Mouse (Mus musculus) CD4-positive, CD25-positive, alpha-beta regulatory T cell, adult 2 months (primary cell): ENCODE results near the gene Arl15.

ENCODE experiments used
- DNase-seq: peaks from one replicate; pipeline ENCODE4 v3.0.0-alpha.2; 2012; ENCODE audit warnings: low read depth, low spot score

Gene Arl15

DNA sequence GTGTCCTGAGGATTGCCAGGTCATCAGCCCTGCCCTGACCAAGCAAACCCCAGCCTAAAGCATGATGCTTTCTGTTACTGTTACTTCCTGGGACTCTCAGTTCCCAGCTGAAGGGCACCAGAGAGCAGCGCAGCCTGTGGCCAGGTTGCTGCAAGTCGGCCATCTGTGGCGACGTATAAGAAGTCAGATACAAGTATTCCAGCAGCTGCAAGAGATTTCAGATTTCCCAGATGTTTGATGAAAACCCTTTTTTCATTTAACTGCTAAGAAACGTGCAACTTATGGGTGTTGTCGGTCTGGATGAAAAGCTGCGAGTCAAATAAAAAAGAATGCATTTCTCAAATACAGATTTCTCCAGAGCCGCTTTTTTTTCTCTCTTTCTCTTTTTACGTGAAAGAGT, 345.3 kb downstream of the Arl15 start:
- no peak for DNase-seq

DNA sequence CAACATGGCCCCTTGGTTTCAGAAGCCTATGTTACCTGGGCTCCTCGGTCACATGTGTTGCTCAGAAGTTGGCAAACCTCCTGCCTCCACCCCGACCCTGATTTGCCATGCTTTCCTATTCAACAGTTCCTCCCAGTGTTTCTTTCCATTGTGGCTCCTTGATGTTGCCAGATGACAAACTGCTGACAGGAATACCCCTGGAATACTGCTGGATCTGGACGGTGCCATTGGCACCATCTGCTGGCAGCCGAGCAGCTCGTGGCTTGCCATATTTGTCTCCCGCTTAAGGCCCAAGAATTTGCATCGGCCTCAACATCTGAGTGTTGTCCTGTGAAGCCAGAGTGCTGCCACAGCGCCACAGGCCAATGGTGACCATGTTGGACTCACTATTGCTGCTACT, 348.5 kb downstream of the Arl15 start:
- DNase-seq, result no peak

GRCm38 (mm10) chr13:114143247-114143646, 348.9 kb downstream of the Arl15 start:
- DNase-seq, result no peak

- no peak for DNase-seq
Observed at GRCm38 (mm10) chr13:114144052-114145046, 350.0 kb downstream of the Arl15 start.

DNA sequence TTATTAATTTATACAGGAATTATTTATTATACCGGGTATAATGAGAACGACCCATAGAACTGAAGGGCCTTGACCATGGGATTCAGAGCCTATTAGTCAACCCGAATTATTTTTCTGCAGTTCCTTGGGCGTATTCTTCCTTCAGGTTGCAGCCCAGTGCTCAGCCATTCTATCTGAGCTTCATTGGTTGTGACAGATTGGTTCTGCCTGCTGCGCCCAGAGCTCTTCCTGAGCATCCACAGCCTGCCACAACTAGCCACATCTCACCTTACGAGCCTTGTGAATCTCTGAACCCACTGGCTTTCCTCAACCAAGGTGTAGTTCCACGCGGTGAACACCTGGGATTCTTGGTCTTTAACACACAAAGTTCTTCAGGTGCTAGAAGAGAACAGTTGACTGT, 350.9 kb downstream of the Arl15 start:
- no peak for DNase-seq

DNA sequence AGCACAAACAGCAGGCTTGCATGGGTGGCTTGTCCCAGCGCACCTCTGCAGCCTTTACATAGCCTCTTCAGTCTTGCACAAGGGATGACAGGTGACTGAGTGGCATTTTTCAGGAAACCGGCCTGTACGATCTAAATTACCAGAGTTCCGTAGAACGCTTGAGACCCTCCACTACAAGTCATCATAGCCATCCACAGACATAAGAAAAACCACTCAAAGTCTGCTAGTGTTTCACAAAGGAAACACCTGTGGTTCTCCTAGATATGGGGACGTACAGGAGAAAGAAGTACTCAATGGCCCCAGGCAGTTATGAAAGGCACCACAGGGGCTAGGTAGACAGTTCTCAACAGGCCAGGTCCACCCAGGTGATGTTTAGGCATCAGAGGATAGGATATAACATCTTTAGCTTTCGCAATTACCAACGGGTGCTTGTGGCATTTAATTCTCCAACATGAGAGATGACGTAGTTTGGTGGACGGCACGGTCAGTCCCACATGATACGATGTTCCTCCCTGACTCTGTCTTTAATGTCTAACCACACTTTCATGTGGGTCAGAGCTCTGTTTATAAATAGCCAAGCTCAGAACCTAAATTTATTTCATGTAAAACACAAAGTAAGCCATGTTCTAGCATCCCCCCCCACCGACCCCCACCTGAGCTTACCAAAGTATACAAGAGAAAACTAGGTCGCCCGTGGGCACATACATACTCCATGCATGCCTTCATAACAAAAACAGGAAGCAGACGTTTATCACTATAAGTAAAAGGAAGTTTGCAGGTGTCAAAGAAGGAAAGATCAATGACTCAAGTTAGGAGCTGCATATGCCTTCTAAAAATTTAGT, 356.8 kb downstream of the Arl15 start:
- DNase-seq, result peak; percentile 8

GRCm38 (mm10) chr13:114151698-114152069, 357.4 kb downstream of the Arl15 start:
- DNase-seq, result no peak

GRCm38 (mm10) chr13:114156689-114157088, 362.4 kb downstream of the Arl15 start:
- DNase-seq, result no peak

- no peak for DNase-seq
Observed at GRCm38 (mm10) chr13:114158111-114158730, 363.9 kb downstream of the Arl15 start.

DNA sequence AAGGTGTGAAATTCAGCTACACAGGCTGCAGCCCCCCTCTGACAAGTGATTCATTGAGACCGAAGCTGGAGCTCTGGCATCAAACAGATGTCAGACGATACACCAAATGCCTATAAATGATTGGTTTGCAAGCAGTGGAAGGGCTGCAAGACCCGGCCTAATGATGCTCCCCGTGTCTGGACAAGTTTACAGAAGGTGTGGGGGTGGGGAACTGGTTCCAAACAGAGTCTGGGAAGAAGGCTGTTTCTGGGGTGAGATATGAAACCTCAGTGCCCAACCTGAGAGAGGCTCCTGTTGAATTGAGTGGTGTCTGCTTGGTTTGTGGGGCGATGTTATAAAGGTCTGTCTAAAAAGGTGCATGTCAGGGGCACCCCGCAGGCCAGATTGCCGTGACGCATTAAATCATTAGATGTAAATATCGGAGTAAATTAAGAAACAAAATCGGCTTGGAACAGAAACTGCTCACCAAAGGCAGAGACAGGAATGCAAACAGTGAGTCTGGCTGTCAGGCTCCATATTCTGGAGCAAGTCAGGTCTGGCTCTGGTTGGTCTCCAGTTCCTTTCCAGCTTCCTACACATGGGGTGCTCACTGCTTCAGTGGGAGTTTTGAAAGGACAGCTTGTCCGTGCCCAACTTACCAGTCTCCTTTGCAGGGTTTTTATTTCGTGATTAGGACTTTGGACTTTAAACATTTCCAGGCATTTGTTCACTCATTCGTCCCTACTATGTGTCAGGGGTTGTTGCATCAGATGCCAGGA, 365.5 kb downstream of the Arl15 start:
- no peak for DNase-seq

GRCm38 (mm10) chr13:114162753-114163152, 368.4 kb downstream of the Arl15 start:
- no peak for DNase-seq

GRCm38 (mm10) chr13:114165616-114166015, 371.3 kb downstream of the Arl15 start:
- DNase-seq, result no peak

DNA sequence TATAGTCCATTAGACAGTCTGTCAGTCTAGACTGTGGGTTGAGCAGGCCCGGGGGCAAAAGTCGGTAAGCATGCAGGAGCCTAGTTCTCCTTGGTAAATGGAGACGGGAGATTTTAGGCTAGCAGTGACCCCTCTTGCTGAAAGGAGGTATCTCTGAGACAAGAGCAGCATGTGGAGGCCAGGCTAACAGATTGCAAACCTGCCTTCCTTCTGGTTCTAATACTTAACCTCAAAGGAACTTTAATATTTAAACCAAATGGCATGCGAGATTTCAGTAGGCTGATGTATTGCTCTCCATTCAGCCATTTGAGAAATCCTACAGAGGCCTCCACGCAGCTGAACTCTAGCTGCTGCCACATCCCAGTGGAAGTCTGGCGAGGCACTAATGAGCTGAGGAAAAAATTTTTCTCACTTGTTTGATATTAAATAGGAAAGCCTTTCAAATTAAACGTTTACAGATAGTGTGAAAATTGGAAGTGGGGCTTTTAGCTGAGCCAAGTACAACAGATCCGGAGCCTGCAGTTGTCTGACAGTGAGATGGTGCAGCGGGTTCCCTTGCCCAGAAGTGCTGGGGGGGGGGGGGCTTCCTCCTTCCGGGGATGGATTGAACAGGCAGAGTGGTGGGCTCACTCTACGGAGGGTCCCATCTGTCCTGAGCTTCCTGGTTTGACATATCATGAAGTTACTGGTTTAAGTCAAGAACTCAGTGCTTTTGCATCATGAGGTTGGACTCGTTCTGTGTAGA, 372.3 kb downstream of the Arl15 start:
- DNase-seq, result no peak

GRCm38 (mm10) chr13:114170061-114170460, 375.8 kb downstream of the Arl15 start:
- no peak for DNase-seq

- DNase-seq, result no peak
Observed at GRCm38 (mm10) chr13:114171465-114171864, 377.2 kb downstream of the Arl15 start.

GRCm38 (mm10) chr13:114188107-114188506, 393.8 kb downstream of the Arl15 start:
- DNase-seq, result no peak

DNA sequence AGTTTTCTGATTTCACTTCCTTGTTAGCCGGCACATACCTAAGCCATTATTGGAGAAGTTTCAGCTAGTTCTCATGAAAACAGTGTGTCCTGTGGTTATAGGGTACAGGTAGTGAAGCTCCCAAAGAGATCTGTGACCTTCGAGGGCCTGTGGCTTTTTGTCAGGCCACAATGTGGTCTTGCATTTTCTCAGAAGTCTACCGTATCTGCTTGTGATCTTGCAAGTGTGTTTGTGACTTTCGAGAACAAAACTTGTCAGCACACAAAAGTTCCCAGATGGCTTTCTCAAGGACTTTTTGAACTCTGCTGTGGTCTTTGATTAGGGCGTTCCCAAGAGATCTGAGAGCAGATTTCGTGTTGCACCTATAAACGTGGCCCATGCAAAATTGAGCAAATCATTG, 394.5 kb downstream of the Arl15 start:
- DNase-seq, result no peak

GRCm38 (mm10) chr13:114189441-114189840, 395.1 kb downstream of the Arl15 start:
- DNase-seq, result peak; percentile 28

DNA sequence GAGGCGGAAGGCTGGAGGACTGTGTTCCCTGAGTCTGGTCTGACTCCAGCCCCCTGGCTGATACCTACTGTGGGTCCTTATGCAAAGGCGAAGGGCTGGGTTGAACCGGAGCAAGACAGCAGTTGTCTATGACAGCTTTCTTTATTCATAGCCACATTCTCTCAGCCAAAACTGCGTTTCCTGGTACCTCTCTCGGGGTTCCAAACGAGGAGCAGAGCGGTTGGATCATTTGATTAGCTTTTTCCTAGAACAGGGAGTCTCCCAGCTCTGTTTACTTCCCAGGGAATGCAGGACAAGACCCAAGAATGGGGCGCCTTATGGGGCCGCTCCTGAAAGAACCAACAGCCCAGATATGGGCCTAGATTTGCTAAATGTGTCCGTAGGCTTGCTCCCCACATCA, 396.6 kb downstream of the Arl15 start:
- DNase-seq, result no peak

GRCm38 (mm10) chr13:114198252-114198799, 404.0 kb downstream of the Arl15 start:
- no peak for DNase-seq
